Mouse (Mus musculus) midbrain, embryonic 13.5 days (tissue): ENCODE data around the gene Defb38. TPM values are rescaled to one million over a fixed set of nuclear protein-coding genes. Genes with fewer than 3 reads are reported as not detected.

Source experiments
- ATAC-seq: fragments of 200-750 bp; cut with Nextera tagmentation; 2 replicates; pipeline ENCODE4 v1.8.0; 2017; ENCODE audit warnings: mild to moderate bottlenecking, moderate TSS enrichment, moderate library complexity
- H3K27ac ChIP-seq: fragments of 300-500 bp; sonication (generic); 2 replicates; pipeline ENCODE4 v1.5.1; 2015; ENCODE audit warnings: inconsistent platforms, mild to moderate bottlenecking, moderate library complexity
- H3K27me3 ChIP-seq: fragments of 300-500 bp; sonication (generic); 2 replicates; pipeline ENCODE4 v1.6.1; 2015; ENCODE audit warnings: mild to moderate bottlenecking, inconsistent platforms
- H3K36me3 ChIP-seq: fragments of 300-500 bp; sonication (generic); 2 replicates; pipeline ENCODE4 v1.6.1; 2015; ENCODE audit warnings: mild to moderate bottlenecking, inconsistent platforms
- H3K4me1 ChIP-seq: fragments of 300-500 bp; sonication (generic); replicated peaks from 2 replicates; pipeline ENCODE4 v1.6.1; 2015; ENCODE audit warnings: inconsistent platforms
- H3K4me2 ChIP-seq: fragments of 300-500 bp; sonication (generic); replicated peaks from 2 replicates; pipeline ENCODE4 v1.6.1; 2015; ENCODE audit warnings: moderate library complexity, mild to moderate bottlenecking, inconsistent platforms
- H3K4me3 ChIP-seq: fragments of 300-500 bp; sonication (generic); replicated peaks from 2 replicates; pipeline ENCODE4 v1.5.1; 2015; ENCODE audit warnings: mild to moderate bottlenecking, inconsistent platforms
- H3K9ac ChIP-seq: fragments of 300-500 bp; sonication (generic); replicated peaks from 2 replicates; pipeline ENCODE4 v1.6.1; 2015; ENCODE audit warnings: mild to moderate bottlenecking, inconsistent platforms
- H3K9me3 ChIP-seq: fragments of 300-500 bp; sonication (generic); 2 replicates; pipeline ENCODE4 v1.6.1; 2016; ENCODE audit warnings: mild to moderate bottlenecking, inconsistent platforms
- WGBS: fragments of 180-500 bp; shearing (Covaris S2); methylation state at CpG from one replicate; pipeline ENCODE4 v1.1.7; 2015; 5-methylcytosine and 5-hydroxymethylcytosine counted together
- polyA plus RNA-seq: library from polyadenylated mRNA; unstranded; fragments of >200 nt; fragmentation: Nextera tagmentation; extraction: Ambion mirVana; gene quantifications from 2 replicates; pipeline ENCODE4 v1.2.1, GENCODE M21; 2015

Gene Defb38
- polyA plus RNA-seq, result not detected in 2 replicates

DNA sequence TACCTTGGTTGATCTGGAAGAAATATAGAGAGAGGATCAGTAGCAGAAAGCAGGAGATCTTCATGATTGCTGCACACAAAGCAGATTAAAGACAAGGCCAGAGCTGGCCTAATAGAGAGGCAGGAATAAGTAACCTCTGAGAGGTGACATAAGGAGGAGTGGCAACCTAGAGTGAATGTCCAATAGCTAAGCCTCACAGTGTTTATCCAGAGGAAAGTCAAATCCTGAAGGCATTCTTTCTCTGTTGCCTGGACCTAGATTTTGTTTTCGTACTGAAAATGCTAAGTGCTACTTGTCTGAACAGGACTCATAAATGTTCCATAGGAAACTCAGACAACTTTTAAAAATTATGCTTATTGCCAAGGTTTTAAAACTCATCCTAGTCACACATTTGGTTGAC lies at the start of gene Defb38:
Defb38 (minus strand) TSS at position 101 of the 400 bp plus-strand sequence.
- Histone ChIP-seq H3K27ac (no peak within 1 kb of the TSS), H3K9me3 (no peaks in the 10 kb centered on the region), H3K4me3 (no peak within 1 kb of the TSS), H3K4me1 (no peaks in the 10 kb centered on the region), H3K36me3 (no peaks in the 10 kb centered on the region), H3K9ac (no peak within 1 kb of the TSS), H3K4me2 (no peak within 1 kb of the TSS), H3K27me3 (no peaks in the 10 kb centered on the region)
- 87% methylated on average over 1 of the region's 1 CpGs for WGBS
- ATAC-seq, result no peak

DNA sequence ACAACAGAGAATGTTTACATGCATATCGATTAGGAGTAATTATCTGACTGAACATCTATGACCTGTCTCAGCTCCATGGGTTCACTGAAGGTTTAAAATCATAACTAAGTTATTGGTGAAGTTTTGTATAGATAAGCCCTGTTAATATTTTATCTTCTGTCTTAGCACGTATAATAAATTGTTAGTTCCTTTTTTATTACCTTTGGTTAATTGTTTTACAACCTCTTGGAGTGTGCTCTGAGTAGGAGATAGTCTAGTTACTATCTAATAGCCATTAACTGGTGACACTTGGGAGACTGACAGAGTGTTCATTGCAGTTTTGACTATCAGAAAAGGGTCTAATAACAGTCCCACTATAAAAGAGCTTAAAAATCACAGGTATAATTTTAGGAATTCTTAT lies 39.6 kb upstream of the Defb38 start:
- Histone ChIP-seq H3K36me3 (no peaks in the 10 kb centered on the region), H3K27me3 (no peaks in the 10 kb centered on the region), H3K4me1 (no peaks in the 10 kb centered on the region), H3K27ac (no peak overlapping the region), H3K9me3 (peaks cover 4% of the 10 kb centered on the region; the same call in 1 of the 2 replicates), H3K4me2 (no peak overlapping the region), H3K9ac (no peak overlapping the region), H3K4me3 (no peak overlapping the region)
- ATAC-seq, result no peak
- WGBS, result 85% methylated on average over 2 of the region's 2 CpGs

DNA sequence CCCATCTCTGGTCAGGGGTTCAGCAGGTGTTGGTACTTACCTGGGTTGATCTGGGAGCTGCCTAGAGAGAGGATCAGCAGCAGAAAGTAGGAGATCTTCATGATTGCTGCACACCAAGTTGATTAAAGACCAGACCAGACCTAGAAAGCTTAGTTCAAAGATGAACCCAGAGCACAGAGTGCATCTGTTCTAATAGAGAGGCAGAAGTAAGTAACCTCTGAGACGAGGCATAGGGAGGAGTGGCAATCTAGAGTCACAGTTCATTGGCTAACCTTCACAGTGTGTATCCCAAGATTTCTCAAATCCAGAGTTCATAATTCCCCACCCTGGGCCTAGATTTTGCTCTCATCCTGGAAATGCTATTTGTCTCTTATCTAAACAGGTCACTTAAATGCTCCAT lies 38.3 kb upstream of the Defb38 start, which contains the start of gene Defb39:
Defb39 (minus strand) TSS at position 101 of the 400 bp plus-strand sequence.
- H3K36me3 ChIP-seq, result no peaks in the 10 kb centered on the region
- peaks cover 4% of the 10 kb centered on the region; the same call in 1 of the 2 replicates for H3K9me3 ChIP-seq
- H3K27me3 ChIP-seq, result no peaks in the 10 kb centered on the region
- H3K4me2 ChIP-seq, result no peak within 1 kb of the TSS
- no peak within 1 kb of the TSS for H3K9ac ChIP-seq
- whole genome bisulfite sequencing, result 85% methylated on average over 1 of the region's 1 CpGs
- no peak within 1 kb of the TSS for H3K27ac ChIP-seq
- H3K4me3 ChIP-seq, result no peak within 1 kb of the TSS
- H3K4me1 ChIP-seq, result no peaks in the 10 kb centered on the region
- ATAC-seq, result no peak

DNA sequence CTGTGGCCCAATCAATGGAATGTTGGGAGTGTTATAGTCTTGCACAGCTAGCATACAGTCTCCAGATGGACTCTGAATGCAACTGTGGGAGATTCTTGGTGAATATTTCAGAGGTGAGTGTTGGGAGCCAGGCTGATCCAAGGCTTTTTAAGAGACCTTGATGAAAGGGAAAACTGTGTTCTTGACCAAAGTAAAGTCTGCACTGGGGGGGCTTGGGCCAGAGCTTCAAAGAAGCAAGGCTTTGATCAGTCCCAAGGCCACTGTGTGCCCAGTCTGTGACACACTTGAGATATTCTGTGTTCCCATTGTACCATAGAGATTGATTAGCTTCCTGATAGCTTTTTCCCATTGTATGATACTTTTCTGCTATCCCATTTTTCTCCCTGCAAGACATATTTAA lies 36.5 kb upstream of the Defb38 start:
- ATAC-seq, result no peak
- Histone ChIP-seq H3K4me3 (no peak overlapping the region), H3K27ac (no peak overlapping the region)

DNA sequence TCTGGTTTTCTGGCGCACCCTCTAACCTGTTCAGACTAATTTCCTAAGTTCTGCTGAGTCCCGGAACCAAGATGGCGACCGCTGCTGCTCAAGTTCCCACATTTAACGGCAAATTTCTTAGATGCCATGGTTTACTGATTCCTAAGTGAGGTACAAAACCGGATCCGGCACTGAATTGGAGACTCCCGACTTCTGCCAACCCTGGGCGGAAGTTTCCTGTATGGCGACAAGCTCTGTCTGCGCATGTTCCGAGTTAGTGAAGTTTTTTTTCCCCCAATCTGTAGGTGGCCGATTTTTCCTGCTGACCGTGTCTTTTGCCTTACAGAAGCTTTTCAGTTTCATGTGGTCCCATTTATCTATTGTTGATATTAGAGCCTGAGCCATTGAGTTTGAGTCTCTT lies 18.9 kb upstream of the Defb38 start:
- Histone ChIP-seq H3K4me2 (no peak overlapping the region), H3K27me3 (no peaks in the 10 kb centered on the region), H3K4me1 (no peaks in the 10 kb centered on the region), H3K4me3 (no peak overlapping the region), H3K9ac (no peak overlapping the region), H3K27ac (no peak overlapping the region), H3K9me3 (no peaks in the 10 kb centered on the region; the same call in 1 of the 2 replicates), H3K36me3 (no peaks in the 10 kb centered on the region)
- 93% methylated on average over 14 of the region's 14 CpGs for whole genome bisulfite sequencing
- no peak for ATAC-seq

More for the DNA sequence above, 36.5 kb upstream of the Defb38 start:
- Histone ChIP-seq H3K4me2 (no peak overlapping the region), H3K4me1 (no peaks in the 10 kb centered on the region), H3K9me3 (peaks cover 4% of the 10 kb centered on the region; the same call in 1 of the 2 replicates), H3K9ac (no peak overlapping the region), H3K36me3 (no peaks in the 10 kb centered on the region), H3K27me3 (no peaks in the 10 kb centered on the region)

Other genes with a start within 250 kb of the Defb38 start
- not detected in 2 replicates for gene Defb40, start 48.3 kb downstream of the Defb38 start, polyA plus RNA-seq
- gene Defb37, start 35.5 kb downstream of the Defb38 start, polyA plus RNA-seq, result not detected in 2 replicates
- gene Defb39, start 38.2 kb upstream of the Defb38 start, polyA plus RNA-seq, result not detected in 2 replicates
- not detected in 2 replicates for gene Defb12, start 88.3 kb upstream of the Defb38 start, polyA plus RNA-seq
- not detected in 2 replicates for gene Defb34, start 97.2 kb upstream of the Defb38 start, polyA plus RNA-seq
- not detected in 2 replicates for gene Gm45826, start 114.2 kb upstream of the Defb38 start, polyA plus RNA-seq
- gene Defb14, start 167.8 kb upstream of the Defb38 start, polyA plus RNA-seq, result not detected in 2 replicates
- gene Defb4, start 172.1 kb upstream of the Defb38 start, polyA plus RNA-seq, result not detected in 2 replicates
- gene Defb6, start 198.9 kb upstream of the Defb38 start, polyA plus RNA-seq, result not detected in 2 replicates
- not detected in 2 replicates for gene Defb46, start 213.3 kb upstream of the Defb38 start, polyA plus RNA-seq
- not detected in 2 replicates for gene Defb5, start 221.0 kb upstream of the Defb38 start, polyA plus RNA-seq